Mouse (Mus musculus) erythroid progenitor cell, adult 5-6 weeks (primary cell): ENCODE measurements around the gene Aipl1. TPM values are rescaled to one million over a fixed set of nuclear protein-coding genes. Genes with fewer than 3 reads are reported as not detected.

ENCODE experiments used
- ATAC-seq: replicated peaks from 2 replicates; pipeline ENCODE4 v1.8.0; 2016; ENCODE audit warnings: moderate number of reproducible peaks, mild to moderate bottlenecking, moderate TSS enrichment, inconsistent platforms; ENCODE audit not compliant: poor library complexity, low FRiP score, severe bottlenecking
- total RNA-seq, 2 experiments: library from RNA; stranded (forward) in 1 of 2; stranded (reverse) in 1 of 2; fragments of 150-400 nt in 1 of 2; fragments of 186-747, 209-891 nt in 1 of 2; gene quantifications; 2 replicates each; pipeline versions ENCODE4 v1.2.3 to v1.2.4; 2015 to 2017; ENCODE audit warnings: low replicate concordance in 2 of 2

Gene Aipl1
- total RNA-seq, 2 experiments from 2014 or later = not detected

DNA sequence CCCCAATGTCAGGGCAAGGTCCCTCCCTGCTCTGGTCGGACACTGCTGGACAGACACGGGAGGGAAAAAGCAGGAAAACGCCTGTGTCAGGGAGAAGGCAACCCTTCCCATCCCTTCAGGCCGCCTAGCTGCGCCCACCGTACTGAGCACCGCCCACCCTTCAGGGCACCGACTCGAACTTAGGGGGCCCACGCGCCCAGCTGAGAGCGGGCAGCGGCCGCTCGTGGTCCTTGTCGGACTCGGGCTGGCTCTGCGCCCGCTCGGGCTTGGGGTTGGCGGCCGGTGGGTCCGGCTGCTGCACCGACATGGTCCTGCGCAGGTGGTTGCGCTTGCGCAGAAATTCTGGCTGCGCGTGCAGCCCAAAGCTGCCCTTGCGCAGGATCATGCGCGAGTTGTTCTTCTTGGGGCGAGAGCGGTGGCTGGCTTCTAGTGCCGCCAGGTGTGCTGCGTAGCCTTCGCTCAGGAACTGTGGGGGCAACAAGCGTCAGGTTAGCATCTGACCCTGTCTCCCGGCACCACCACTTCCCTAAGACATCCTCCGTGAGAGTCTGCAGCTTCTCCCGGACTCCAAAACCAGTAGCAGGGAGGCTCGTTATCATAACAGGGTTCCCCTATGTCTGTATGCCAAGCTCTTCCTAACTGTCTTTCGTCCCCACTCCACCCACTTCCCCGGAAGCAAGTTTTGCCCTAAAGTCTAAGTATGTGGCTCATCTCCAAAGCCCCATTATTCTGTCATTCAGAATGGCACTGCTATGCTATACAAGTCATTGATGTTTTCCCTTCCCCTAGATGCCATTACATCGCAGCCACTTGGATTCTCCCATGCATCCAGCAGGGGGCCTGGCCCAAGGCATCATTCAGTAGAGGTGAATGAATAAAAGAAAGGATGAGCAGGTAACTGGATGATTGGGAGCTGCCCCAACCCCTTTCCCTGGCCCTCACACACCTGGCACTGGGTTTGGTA lies 13.9 kb upstream of the Aipl1 start:
- ATAC-seq = no peak

DNA sequence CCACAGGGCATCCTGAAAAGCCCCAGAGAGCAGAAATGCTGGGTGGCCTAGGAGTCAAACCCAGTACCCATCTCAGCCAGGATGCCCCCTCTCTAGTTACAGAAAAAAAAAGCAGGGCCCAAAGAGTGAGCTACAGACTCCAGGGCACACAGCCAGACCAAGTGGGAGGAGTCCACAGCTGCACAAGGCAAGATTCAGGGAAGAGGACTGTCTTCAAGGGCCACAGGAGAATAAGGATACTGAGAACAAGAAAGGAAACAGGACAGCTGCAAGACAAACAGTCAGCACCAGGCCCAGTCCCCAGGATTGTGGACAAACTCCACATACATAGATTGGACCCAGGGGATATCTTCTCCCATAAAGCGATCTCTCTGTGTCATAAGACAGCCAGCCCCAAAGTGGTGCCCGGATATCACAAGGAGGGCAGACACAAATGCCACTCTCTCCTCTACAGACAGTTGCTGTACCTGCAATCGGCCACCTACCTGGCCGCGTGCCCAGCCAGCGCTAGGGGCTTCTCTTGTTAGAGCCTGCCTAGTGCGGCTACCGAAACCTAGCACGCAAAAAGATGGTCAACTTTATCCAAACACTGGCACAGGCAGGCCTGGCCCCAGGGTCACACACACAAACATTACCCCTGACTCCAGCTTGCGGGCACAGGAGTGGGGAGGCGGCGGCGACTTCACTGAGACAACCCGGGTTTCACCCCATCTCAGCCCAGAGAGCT lies 13.0 kb upstream of the Aipl1 start:
- no peak for ATAC-seq

DNA sequence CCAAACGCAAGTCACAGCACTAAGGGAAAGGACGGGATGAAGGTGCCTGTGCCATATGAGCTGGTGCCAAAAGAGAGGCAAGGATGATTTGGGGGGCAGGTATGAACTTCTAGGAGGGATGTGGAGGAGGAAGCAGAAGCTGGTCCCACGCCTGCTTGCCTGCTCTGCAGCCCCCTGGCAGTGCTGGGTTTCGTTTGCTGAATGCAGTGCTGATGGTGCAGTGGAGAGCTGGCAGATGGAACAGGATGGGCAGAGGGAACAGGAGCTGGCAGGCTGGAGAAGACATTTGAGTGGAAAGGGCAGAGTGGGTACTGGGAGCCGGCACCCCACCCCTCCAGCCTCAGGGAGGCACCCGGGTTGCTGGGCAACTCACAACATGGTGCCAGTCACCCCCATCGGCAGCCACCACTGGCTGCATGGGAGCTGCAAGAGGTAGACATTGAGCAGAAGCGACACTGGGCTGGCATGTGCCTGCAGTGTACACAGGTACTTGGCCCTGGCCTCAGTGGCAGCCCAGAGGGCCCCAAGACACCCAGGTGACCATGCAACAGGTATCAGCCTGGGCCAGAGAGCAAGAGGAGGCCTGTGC lies 12.0 kb upstream of the Aipl1 start:
- no peak for ATAC-seq

DNA sequence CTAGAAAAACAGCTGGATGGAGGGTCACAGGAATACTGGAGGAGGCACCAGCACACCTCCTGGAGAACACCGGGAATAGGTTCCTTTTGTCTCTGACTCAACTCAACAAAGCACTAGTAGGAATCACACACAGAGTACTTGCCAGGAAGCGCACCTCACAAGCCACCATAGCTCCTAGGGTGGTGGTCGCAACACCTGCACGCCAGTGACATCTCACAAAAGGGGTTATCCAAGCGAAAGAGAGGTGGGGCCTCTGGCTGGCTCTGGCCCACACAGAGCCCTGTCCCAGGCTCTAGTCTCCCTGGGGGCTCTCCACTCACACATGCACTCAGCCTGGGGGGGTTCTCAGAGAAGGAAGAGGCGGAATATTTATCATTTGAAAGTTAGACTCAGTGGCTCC lies 11.4 kb upstream of the Aipl1 start:
- no peak for ATAC-seq

DNA sequence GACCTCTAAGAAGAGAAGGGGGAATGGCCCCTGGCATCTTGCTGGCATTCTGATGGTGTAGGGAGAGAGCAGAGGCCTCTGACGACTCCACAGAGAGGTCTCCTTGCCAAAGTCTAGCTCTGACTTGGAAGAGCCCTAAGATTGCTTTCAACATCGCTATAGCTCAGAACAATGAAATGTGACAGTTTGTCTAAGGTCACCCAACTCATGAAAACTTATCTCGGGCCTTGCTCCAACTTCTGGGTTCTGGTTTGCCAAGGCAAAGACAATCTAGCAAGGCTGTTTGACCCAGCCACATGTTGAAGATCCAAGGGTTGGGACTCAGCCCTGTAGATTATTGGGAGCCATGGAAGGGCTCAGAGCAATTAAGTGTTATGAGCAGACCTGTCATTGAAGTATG lies 6.9 kb upstream of the Aipl1 start:
- ATAC-seq = no peak

DNA sequence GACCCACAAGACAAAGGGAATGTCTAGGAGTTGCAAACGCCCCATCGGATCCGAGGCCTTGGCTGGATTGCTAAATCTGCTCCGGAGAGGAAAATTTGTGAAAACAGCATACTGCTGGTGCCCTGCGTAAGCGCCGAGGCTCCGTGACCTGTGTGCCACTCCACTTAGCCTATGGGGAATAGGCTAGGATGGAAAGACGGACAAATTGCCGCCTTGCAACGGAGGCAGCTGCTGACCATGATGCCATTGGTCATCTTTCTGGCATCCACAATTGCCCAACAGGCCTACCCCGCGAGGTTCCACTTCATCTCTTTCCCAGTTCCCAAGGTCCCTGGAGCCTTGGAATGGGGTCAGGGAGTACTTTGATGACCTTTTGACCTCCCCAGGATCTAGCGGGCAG lies 5.3 kb upstream of the Aipl1 start:
- ATAC-seq = no peak

DNA sequence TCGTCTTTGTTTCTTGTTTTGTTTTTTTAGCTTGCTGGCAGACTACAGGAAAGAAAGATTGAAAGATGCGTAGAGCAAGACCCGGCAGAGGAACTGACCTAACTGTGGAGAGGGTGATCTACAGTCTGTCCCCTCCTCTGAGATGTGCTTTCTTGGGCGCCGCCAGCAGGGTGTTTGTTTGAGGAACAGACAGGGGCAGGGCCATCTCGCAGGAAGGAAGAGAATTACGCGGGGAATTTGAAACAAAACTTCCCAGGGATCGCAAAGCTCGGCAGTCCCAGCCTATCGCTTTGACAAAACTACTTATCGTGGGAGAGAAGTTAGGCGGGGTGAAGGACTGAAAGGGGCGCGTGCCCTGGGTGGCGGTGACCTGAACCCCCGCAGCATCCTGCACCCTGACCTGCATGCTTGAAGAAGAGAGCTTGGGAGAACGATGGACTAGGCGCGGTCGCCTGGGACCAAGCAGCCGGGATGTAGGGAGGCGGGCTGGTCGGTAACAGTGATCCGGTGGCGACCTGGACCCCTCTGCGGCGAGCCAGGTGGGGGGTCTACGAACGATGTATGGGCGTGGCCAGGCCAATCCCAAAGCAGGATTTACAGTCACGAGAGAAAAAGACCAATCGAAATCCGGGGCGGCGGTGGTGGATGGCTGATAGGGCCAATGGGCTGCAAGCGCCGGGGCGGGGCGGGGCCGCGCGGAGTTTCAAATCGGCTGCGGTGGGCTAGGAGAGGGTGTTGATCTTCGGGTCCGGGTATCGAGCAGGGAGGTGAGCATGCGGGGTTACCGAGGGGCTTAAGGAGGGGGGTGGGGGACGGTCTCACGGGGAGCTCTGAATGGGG lies 4.7 kb upstream of the Aipl1 start, which contains the start of gene Pimreg:
Gene Pimreg, plus strand, starts transcription at position 265 of the 840 bp plus-strand sequence.
- ATAC-seq = no peak

DNA sequence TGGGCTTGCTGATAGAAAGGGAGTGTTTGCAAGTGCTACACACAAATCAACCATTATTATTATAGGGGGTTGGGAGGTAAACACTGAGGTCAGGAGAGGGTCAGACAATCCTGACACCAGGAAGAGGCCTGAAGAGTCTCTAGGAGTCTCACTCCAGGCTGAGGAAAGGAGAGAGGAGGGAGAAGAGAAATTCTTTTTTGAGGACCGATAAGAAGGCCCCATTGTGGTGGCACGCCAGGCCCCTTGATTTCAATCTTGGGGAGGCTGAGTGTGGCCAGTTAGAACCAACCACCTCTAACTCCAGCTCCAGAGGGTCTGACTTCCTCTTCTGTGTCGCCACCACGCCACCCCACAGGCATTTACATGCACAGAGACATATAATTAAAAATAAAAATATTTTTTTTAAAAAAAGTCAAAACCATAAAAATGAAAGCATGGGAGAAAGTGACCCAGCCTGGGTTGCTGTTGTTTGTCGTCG lies 4.0 kb upstream of the Aipl1 start:
- ATAC-seq = no peak

DNA sequence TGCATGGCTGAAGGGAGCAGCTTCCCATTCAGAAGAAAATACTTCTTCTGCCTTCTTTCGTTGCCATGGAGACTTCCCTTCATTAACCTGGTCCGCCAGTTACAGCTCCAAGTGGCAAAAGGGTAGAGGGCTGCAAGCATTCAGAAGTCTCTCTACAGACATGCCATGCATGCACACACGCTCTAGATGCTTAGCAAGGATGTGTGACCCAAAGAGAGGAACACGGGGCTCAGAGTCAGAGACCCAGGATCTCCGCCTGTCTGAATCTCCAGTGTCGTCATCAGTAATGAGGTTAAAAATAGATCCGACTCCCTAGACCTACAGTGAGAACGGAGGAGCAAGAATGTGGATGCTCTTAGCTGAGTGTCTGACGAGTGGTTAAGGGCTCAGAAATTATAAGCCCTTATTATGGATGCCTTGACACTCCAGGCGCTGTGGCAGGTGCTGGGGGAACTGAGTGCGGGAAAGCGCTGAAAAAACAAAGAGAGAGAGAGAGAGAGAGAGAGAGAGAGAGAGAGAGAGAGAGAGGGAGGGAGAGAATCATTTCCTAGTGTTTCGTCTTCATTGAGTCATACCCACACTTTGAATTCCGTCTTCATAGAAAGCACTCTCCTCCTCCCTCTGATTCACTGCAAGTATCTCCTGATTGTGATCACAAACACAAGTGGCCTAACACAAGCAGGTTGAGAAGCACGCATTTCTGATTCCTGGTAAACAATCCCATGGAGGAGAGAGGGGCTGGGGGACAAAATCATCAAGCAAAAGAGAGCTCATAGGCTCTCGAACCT lies 2.5 kb upstream of the Aipl1 start:
- no peak for ATAC-seq

DNA sequence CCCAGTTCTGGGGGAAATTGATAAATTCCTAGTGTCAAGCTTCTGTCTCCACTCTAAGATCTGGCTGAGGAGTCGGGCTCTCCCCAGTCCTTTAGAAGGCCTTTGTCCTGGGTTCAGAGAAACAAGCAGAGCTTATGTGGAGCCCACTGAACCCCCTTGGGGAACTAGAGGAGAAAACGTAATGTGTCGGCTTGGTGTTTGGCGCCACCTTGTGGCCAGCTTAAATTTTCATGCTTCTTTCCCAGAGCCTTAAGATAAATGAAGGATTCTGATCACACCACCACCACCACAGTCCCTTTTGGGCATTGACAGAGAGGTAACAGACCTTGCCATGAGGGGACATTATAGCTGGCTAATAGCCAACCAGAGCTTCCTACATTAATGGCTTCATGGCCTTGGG lies 687 bp upstream of the Aipl1 start:
- no peak for ATAC-seq

DNA sequence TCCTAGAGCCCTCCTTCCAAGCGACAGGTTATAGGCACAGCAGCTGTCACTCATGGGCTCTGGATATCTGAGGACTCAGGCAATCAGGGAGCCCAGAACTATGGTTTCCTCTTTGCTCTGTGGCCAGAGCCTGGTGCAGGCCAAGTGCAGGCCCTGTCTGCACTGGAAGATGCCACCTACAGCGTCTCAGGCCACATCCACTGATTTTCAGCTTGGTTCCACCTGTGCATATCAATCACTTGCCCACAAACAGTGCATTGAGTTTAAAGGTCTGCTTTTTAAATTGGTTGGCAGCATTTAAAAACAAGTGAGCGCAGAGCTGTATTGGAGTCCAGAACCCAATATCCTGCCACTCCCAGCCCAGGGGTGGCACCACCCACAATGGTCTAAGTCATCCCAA lies 4.7 kb downstream of the Aipl1 start:
- no peak for ATAC-seq

DNA sequence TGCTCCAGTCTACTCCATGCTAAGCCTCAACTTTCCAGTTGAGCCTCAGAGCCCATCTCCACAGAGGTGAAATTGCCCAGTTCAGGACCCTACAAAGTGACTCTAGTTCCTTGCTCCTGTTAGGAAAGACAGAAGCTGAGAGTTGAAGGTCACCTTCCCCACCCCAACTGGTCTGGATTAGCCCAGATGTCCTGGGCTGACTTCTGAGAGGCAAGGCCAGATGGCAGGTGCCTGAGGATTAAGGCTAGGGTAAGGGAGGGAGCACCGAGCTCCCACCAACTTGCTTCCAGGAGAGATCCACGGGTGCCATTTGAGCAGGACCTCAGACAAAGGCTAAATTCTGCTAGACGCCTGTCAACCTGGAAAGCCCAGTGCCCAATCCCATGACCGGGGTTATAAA lies 5.2 kb downstream of the Aipl1 start:
- ATAC-seq = no peak

DNA sequence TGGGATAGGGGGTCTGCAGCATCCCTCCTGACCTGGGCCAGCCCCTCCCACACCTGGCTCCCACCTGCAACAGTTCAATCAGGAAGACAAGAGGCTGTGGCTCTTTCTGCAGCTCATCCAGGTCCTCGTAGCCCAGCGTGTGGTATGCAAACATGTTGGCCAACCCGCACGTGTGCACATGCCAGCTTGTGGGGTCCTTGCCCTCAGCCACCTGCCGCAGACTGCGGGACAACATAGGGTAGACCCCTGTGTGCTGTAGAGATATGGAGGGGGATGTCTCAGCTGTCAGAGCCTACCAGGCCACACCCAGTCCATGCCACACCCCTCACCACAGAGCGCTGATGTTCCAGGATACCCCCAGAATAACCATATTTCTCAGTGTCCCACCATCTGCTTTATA lies 6.0 kb downstream of the Aipl1 start:
- no peak for ATAC-seq

DNA sequence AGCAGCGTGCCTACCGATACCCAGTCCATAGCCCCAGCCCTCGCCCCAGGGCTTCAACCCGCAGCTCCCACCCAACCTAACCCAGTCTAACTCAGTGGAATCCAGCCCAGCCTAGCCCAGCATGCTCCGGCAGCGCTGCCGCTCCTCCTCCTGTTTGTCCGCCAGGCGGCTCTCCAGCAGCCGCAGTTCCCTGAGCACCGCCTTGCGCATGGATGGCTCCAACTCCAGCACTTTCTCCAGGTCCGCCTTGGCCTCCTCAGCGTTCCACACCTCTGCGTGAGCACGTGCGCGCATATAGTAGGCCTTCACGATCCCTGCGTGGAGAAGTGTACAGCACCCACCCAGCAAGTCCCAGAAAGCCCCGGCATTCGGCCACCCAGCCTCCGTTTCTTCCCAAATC lies 8.2 kb downstream of the Aipl1 start:
- no peak for ATAC-seq

DNA sequence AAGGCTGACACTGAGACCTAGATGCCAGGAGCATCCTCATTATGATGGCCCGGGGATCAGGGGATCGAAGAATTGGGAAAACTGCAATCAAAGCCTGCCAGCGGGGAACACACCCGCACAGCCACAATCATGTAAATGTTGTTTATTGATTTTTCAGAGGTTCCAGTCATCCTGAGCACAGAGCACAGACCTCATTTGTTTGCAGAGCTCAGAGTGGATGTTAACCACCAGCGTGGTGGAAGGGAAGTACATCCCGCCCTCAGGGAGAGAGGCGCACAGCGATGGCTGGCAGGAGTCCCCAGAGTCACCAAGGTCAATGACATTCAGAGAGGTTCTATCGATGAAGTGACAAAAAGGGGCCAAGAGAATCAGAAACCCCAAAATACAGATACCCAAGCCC lies 9.5 kb downstream of the Aipl1 start:
- no peak for ATAC-seq

DNA sequence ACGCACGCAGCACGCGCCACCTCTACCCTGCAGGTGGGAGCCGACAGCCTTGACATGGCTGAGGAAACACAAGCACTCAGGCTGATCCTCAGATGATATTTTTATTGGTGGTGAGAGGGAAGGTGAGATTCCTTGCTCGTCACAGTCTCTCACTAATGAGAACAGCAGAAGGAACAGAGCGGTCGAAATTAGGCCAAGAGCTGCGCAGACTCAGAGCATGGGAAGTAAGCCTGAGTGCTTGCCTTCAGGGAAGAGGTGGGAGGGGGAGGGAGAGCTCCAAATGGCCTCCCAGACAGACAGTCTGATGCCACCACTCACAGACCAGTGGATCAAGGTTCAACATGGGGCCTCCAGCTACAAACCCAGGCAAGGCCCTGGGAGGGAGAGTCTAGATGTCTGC lies 10.8 kb downstream of the Aipl1 start:
- no peak for ATAC-seq

DNA sequence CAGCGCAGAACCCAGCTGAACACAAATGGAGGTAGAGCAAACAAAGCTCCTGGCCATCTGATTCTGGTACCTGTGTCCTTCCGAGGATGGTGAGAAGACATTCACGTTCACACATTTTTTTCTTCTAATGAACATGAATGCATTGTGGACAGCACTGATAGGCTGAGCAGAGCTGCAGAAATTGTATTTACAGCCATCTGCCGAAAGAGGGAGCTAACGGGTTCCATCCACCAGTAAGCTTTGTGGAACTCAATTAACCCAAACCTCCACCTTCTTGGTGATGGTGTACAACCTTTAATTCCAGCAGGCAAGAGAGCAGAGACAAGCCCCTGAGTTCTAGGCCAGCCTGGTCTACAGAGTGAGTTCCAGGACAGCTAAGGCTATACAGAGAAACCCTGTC lies 11.5 kb downstream of the Aipl1 start:
- ATAC-seq = no peak

DNA sequence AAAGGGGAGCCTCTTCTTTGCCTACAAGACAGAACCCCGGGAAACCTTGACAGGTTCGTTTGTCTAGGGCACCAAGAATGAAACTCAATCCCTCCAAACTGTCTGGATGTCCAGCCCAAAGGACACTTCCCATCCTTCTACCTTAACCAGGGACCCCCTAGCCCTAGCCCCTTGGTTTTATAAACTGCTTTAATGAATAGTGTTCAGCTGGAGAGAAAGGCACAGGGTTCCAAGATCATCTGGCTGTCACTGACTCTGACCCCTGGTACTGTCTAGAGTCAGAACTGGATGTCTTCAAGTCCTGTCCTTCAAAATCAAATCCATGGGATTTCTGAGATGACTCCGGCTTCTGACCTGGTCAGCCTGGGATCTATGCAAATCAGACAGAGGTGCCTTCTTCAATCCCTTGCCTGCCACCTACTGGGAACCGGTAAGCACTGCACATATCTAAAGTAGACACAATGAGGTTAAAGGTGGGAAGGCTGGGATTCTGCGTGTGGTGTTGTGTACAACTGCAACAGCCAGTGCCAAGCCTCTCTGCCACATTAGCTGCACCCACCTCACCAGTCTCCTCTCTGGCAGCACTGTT lies 13.0 kb downstream of the Aipl1 start:
- ATAC-seq = no peak

DNA sequence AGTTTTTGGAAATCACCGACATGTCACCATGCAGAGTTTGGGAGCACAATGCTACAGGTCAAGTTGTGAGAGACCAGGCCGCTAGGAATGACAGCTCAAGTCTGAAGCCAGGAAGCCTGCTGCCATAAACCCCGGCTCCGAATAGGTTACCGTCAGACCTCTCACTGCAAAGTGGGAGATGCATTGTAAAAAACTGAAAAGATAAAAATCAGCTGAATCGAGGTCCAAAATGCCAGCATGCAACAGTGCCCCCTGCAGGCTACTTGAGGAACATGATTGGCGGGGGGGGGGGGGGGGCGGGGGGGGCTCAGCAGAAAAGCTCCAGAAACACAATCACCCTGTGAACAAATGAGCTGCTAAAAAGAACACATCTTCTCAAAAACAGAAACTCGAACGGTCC lies 13.7 kb downstream of the Aipl1 start:
- no peak for ATAC-seq
